Mouse (Mus musculus) spleen, postnatal 36 days (tissue): Measurements from ENCODE around the gene Vmn1r167.
"Not testable (repeated sequence)": the region's sequence is repeated elsewhere in the genome, so short reads cannot be mapped to it uniquely, and the experiment has no call there.

Experiments
- DNase-seq, 2 experiments: peaks; one replicate each; pipeline ENCODE4 v3.0.0; 2022; ENCODE audit warnings: low spot score in 2 of 2, mixed read lengths in 1 of 2

Gene Vmn1r167

GRCm38 (mm10) chr7:23507106-23507505 lies at the start of gene Vmn1r167:
Vmn1r167 (minus strand) TSS chr7:23507206.
- not testable (repeated sequence) for DNase-seq

- DNase-seq = not testable (repeated sequence)
Measured at GRCm38 (mm10) chr7:23539432-23539831, 32.4 kb upstream of the Vmn1r167 start, which contains the start of gene Vmn1r168. Vmn1r168 (plus strand) TSS chr7:23539732.

- not testable (repeated sequence) for DNase-seq
Measured at GRCm38 (mm10) chr7:23472886-23473285, 34.1 kb downstream of the Vmn1r167 start.

GRCm38 (mm10) chr7:23470832-23471231 lies 36.2 kb downstream of the Vmn1r167 start:
- not testable (repeated sequence) for DNase-seq

GRCm38 (mm10) chr7:23470201-23470600 lies 36.8 kb downstream of the Vmn1r167 start:
- DNase-seq = not testable (repeated sequence)
